Mouse (Mus musculus): ENCODE results near the gene Bad. TPM values are rescaled to one million over a fixed set of nuclear protein-coding genes. Genes with fewer than 3 reads are reported as not detected.
"Not testable (repeated sequence)": the region's sequence is repeated elsewhere in the genome, so short reads cannot be mapped to it uniquely, and the experiment has no call there.

The Bad gene
- total RNA-seq, 1 experiment from 2014 or later: 10.3 TPM

DNA sequence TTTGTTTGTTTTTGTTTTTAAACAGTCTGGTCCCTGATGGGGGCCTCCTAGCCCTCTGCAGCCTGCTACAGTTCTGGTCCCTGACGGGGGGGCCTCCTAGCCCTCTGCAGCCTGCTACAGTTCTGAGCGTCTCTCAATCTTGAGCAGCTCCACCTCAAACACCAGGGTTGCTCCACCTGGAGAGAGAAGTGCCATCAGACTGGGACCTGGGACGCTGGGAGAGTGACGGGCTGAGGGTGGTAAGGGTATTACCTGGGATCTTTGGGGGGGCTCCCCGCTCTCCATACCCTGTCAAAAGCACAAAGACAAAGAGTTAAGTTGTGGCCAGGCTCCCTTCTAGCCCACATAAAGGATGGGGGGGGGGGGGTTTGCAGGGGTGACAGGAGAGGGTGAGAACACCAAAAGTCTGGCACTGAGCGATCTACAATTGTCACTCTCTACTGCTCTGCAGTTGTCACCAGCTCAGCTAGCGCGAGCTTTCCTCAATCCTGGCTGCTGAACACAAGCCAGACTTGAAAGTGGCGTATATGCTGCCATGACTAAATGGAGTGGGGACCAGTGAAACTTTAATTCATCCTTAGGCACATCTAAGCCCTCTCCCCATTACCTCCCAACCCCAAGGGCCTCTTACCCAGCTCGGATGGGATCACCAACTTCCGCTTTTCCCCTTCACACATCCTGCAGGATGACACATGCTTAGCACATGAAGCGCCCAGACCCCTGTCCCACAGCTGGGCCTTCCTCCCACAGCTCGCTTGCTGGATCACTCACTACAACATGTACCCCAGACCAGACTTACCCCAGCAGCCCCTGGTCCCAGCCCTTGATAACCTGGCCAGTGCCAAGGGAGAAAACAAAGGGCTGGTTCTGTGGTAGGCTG lies 36.3 kb downstream of the Bad start:
- no peak for ATAC-seq (replicated peaks; ENCODE audit: insufficient number of reproducible peaks, low FRiP score, low TSS enrichment, poor library complexity, severe bottlenecking)

DNA sequence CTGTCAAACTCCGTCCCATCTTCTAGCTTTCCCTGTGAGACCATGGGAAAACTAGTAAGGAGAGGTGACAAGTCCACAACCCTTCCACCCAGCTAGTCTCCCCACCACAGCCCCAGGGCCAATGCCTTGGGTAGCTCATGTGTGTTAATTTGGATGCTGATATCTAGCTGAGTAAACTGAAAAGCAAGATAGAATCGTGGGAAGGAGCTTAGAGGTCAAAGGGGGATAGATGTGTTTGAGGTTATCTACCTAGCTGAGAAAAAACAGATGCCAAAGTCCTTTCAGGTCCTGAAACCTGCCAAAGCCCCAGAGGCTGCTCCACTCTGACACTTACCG lies 36.9 kb downstream of the Bad start:
- no peak for ATAC-seq (replicated peaks; ENCODE audit: insufficient number of reproducible peaks, low FRiP score, low TSS enrichment, poor library complexity, severe bottlenecking)

DNA sequence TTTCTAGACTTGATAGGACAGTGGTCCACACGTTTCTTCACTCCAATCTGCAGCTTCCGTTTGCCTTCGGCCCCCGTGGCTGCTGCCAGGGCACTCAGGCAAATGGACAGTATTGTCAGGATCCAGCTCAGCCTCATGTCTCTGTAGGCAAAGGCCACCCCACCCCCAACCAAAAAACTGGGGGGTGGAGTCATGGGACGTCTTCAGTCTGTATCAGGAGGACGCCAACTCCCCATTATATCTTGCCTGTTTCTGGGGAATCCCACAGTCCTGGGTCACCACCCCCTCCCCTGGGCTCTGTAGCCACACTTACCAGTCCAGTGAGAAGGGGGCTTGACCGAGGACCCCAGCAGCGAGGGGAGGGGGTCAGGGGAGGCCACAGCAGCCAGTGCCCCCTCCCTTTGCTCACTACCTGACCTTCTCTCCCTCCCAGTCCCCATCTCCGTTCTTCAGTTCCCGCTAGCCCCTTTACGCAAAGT lies 37.4 kb downstream of the Bad start:
- no peak for ATAC-seq (replicated peaks; ENCODE audit: insufficient number of reproducible peaks, low FRiP score, low TSS enrichment, poor library complexity, severe bottlenecking)

DNA sequence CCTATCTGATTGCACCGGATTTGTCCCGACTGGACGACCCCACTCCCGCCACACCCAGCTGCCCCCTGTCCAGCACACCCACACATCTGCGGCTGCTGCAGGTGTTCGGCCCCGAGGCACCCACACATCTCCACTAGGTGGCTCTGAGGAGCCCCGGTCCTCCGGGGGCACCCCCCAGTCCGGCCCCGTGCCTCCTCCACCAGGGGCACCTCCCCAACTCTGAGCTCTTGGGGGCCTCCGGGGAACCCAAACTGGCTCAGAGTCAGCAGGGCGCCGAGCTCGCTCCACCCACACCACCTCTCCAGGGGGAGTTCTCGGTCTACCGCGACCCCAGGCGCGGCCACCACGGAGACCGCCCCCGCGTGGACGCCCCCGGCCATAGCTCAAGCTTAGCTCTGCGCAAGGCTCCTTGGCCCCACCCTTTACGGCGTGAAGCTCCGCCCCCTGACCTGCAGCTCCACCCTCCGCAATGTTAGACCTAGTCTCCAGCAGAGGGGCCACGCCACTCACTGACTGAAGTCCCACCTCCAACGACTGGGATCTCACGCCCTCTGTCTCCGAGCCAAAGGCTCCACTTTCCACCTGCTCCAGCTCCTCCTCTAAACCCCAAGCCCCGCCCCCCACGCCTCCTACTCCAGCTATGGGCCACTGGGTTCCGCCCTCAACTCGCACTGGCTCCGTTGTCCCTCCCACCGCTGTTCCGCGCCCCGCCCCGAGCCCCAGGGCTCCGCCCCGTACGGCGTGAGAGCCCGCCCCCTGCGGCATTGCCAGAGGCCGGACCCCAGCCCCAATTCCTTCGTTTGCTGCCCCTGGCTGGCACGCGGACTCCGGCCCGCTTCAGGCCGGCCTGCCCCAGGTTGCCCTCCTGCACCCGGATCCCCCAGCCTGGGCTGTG lies 38.1 kb downstream of the Bad start:
- ATAC-seq (replicated peaks; ENCODE audit: insufficient number of reproducible peaks, low FRiP score, low TSS enrichment, poor library complexity, severe bottlenecking): peak; percentile 87

DNA sequence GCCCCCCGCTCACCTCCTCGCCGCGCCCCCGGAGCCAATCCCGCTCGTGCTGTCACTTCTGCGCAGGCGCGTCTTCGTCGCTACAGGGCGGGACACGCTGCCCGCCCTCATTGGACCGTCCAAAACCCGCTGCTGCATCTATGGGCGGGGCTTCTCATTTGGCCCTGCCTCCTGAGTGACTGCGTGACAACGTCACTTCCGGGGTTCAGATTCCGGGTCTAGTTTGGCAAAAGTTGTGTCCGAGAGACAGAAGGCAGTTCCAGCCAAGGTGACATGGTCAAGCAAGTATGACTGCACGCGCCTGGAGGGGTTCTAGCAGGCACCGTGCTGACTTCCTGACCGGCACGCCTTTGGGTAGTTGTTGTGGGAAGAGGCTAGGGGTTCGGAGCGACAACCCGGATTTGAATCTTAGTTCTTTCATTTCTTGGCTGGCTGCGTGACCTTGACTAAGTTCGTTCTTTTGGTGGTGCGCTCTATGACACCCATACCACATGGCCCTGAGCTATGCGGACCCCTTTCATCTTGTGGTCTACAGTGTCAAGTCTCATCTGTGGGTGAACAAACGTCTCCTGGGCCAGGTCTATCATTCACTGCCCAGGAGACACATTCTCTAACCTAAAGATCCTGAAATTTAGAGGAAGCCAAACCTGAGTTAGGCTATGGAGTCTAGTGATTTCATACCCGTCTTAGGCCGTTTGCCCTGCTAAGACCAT lies 38.9 kb downstream of the Bad start, which contains the start of gene Fkbp2:
Fkbp2 (minus strand) TSS at position 121 of the 713 bp plus-strand sequence.
- ATAC-seq (replicated peaks; ENCODE audit: insufficient number of reproducible peaks, low FRiP score, low TSS enrichment, poor library complexity, severe bottlenecking): peak; percentile 70

DNA sequence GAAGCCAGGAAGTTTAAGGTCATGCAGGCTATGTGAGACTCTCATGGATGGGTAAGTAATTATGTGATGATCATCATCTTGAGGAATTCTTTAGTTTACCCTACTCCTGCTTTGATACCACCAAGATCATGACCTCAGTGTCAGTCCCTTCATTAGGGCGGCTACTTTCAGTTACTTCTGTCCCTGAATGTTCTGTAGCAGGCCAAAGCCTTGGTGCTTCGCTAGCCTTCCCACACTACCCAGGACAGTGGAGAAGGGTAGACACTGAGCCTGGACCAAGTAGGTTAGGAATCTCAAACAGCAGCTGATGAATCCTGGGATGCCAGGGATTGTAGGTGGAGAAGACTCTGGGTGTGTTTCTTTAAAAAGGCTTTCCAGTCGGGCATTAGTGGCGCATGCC lies 39.8 kb downstream of the Bad start:
- no peak for ATAC-seq (replicated peaks; ENCODE audit: insufficient number of reproducible peaks, low FRiP score, low TSS enrichment, poor library complexity, severe bottlenecking)

DNA sequence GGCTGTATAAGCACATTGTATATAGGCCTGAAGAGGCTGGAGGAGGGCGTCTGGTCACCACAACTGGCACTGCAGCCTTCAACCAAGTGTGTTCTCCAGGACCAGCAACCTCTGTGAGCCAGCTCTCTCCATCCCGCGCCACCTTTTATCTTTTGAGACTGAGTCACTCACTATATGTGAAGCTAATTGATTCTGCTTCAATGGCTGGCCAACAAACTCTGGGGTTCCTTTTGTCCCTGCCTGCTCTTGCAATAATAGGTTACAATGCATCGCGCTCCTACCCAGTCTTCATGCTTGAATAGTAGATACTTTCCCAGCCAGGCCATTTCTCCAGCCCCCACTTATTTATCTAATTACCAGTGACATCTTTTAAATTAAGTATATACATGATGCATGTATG lies 42.0 kb downstream of the Bad start:
- no peak for ATAC-seq (replicated peaks; ENCODE audit: insufficient number of reproducible peaks, low FRiP score, low TSS enrichment, poor library complexity, severe bottlenecking)

DNA sequence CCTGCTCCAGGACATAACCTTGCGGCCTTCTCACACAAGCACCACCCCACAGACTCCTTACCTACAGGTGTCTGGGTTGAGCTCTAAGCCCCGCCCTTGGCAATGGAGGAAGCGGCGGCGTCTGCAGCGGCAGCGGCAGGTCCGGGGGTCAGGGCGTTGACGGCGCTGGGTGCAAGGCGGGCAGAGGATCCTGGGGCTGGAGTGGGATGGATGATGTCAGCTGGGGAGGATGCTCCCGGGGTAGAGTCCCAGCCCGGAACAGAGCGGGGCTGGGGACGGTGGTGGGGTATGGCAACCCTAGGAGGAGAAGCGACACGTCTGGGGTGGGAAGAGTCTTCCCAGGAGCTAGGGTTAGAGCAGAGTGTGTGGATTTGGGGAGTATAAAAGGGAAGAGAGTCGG lies 43.6 kb downstream of the Bad start:
- ATAC-seq (replicated peaks; ENCODE audit: insufficient number of reproducible peaks, low FRiP score, low TSS enrichment, poor library complexity, severe bottlenecking): no peak

DNA sequence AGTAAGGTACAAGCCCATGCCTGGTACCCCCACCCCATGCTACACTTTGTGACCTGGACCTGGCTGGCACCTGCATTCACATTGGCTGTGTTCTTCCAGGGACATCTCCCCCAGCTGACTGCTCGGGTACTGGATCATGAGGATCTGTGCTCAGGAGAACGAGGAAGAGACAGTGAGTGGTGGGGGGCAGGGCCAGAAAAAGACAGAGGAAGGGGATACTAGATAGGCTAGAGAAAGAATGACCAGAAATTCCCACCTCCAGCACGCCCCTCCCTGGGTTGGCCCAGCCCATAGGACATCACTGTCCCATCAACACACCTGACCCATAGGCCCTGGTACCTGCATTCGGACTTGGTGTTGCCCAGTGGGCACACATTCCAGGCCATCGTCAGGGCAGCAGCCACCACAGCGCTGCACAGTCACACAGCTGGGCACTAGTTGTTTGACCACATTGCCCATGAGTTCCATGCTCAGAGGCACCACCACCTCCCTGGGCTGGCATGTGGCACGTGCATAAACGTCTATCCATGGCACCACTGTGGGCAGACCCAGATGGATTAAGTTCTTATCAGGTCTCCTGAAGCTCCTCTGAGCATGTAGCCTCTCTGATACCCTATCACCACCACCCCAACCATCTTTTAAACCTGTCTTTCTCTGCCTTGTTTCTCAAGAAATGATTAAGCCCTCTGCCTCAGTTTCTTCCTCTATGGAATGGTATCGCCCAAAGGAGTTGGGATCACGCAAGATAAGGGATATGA lies 44.5 kb downstream of the Bad start:
- no peak for ATAC-seq (replicated peaks; ENCODE audit: insufficient number of reproducible peaks, low FRiP score, low TSS enrichment, poor library complexity, severe bottlenecking)

DNA sequence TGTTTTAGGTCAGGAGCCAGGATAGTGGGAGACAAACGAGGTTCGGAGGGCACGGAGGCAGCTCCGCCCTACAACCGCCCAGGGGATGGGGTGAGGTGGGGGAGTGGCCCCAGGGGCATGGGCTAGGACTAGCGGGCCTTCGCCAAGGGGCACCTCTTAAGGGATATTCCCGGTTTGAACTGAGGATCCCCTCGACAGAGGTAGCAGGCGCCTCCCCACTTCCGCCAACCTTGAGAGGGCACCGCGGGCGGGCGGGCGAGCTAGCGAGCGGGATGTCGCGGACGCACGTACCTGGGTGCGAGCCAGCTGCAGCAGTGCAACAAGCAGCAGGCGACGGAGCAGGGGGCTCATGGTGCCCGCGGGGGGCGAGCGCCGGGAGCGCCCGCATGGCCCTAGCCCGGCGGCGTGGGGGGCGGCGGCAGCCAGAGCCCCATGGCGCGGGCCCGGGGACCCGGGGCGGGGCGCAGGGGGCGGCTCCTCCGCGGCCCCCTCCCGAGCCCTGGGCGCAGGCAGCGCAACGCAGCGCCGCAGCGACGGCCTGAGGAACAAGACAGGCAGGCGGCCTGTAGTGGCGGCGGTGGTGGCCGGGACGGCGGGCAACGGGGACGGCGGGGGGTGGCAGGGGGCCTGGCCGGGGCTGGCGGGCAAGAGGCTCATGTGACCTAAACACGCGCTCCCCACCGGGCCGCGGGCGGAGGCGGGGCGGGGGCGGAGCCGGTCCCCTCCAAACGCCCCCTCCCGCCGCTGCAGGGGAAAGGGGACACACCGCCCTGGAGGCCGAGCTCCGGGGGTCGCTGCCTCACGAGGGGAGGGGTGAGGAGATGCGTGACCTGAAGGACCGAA lies 45.6 kb downstream of the Bad start, which contains the start of gene Vegfb:
Vegfb (minus strand) TSS at position 591 of the 843 bp plus-strand sequence.
- no peak for ATAC-seq (replicated peaks; ENCODE audit: insufficient number of reproducible peaks, low FRiP score, low TSS enrichment, poor library complexity, severe bottlenecking)

DNA sequence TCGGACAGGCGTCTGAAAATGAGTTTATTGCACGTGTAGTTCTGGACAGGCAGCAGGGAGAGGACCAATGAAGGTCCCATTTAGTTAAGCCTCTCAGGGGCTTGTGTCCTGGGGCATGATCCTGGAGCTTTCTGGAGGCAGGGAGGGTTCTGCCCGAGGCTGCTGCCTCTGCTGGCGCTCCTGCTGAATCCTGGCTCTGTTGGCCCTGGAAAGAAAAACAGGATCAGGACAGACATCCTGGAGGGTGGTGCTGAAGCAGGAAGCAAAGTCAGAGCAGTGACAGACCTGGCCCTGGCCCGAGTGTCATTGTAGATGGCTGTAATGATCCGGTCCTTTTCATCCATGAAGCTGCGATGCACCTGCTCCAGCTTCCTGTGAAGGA lies 46.2 kb downstream of the Bad start:
- no peak for ATAC-seq (replicated peaks; ENCODE audit: insufficient number of reproducible peaks, low FRiP score, low TSS enrichment, poor library complexity, severe bottlenecking)

DNA sequence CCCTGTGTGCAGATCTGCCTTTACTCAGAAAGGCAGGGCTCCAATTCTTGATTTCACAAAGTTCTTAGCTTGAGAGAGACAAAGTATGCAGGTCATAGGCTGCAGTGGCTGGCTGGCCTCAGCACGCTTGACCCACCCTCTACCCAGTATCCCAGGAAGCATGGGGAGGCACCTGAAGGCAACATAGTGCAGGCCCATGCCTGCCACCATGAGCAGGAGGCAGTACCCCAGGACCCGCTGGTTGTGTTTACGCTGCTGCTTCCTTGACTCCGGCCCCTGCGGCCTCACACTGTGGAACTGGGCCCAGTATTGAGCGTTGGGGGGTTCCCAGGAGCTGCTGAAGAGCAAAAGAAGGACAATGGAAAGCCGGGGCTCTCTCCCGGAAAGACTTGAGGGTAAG lies 47.6 kb downstream of the Bad start:
- no peak for ATAC-seq (replicated peaks; ENCODE audit: insufficient number of reproducible peaks, low FRiP score, low TSS enrichment, poor library complexity, severe bottlenecking)

DNA sequence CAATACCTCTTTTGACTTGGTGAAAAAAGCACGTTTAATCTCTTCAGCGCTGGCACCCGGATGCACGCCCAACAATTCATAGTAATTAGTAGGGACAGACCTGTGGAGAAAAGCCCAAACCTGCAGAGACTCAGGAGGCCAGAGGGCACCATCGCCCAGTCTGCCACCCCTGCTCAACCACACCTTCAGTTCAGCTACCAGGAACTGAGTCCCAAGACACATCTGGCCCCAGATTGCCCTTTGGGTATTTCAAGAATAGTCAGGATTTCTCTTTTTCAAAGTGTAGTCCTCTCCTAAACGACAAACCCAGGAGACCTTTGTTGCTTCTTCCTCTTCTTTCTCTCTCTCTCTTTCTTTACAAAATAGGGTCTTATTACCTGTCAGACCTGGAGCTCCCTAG lies 49.1 kb downstream of the Bad start:
- no peak for ATAC-seq (replicated peaks; ENCODE audit: insufficient number of reproducible peaks, low FRiP score, low TSS enrichment, poor library complexity, severe bottlenecking)

DNA sequence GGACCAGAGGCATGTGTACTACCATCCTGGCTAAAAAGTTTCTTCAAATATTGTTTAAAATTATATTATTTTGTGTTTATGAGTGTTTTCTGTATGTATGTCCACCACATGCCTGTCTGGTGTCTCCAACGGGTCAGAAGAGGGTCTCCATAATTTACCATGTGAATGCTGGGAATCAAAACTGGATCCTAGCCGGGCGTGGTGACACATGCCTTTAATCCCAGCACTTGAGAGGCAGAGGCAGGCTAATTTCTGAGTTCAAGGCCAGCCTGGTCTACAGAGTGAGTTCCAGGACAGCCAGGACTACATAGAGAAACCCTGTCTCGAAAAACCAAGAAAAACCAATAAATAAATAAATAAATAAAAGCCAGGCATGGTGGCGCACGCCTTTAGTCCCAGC lies 49.5 kb downstream of the Bad start:
- not testable (repeated sequence) for ATAC-seq (replicated peaks; ENCODE audit: insufficient number of reproducible peaks, low FRiP score, low TSS enrichment, poor library complexity, severe bottlenecking)

DNA sequence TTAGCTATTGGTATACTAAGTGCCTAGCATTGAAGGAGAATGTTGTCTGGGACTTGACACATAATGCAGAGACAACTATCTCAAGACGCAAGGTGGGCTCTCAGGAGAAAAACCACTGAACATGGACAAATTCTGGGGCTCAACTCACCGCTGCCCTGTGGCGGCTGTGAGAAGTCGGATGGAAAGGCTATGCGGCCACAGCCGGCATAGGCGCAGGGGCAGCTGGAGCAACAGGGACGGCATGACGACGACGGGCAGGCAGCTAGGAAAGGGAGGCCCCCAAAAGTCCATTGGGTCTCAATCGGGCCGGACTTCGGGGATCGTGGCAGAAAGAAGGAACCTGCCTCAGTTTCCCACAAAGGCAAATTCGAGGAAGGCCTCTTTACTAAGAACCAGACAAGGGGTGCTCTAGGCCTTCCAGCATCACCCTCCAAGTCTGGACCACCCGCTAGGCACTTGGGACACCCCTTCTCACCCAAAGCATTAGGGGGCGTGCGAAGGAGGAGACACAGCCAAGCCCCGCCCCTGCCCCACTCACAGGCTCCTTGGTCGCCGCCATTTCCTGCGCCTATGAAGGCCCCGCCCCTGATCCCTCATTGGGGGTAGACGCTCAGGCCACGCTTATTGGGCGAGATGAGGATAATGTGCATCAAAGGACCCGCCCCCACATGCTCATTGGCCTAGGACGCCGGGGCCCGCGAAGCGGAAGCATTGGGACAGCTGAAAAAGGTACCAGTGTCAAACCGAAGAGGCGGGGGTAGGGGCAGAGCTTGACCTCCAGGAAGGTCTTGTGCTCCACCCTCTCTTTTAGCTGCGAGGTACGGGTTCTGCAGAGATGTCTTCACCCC lies 50.6 kb downstream of the Bad start, which contains the start of gene Dnajc4:
Dnajc4 (minus strand) TSS at position 562 of the 848 bp plus-strand sequence.
- ATAC-seq (replicated peaks; ENCODE audit: insufficient number of reproducible peaks, low FRiP score, low TSS enrichment, poor library complexity, severe bottlenecking): peak; percentile 94

DNA sequence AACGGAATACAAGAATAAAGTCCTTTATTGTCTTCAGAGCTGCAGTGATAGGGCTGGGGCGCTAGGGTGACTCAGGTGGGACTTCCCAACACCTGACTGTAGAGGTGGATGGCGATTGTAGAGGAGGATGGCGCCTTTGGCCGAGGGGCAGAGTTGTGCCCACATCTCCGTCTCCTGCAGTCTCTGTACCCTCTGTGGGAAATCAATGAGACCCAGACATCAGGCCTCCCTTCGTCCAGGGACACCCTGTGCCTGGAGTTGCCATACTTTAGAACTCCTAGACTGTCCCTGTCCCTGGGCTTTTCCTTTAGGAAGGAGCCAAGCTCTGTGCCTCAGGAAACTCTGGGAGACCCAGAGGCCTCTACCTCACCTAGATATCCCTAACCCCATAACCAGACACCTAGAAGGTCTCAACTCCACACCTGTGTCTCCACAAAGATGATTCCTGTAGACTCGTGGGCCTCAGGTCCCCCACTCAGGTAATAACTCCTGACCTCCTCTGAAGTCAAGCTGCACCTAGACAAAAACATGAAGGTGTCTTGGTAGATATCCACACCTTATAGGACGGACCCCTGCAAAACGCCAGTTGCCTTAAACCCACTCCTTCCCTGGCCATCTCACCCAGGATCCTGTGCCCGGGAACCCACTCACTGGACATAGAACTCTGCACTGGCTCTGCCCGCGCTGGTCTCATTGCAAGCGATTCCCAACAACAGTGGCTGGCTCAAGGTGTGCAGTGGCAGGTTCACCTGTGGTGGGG lies 51.5 kb downstream of the Bad start:
- no peak for ATAC-seq (replicated peaks; ENCODE audit: insufficient number of reproducible peaks, low FRiP score, low TSS enrichment, poor library complexity, severe bottlenecking)
